Mouse (Mus musculus): ENCODE data around the gene Atp5g1. TPM values are rescaled to one million over a fixed set of nuclear protein-coding genes. Genes with fewer than 3 reads are reported as not detected.
A peak's percentile ranks its signal among the peaks of the same experiment; 100 is the strongest.
"Not testable (repeated sequence)": the region's sequence is repeated elsewhere in the genome, so short reads cannot be mapped to it uniquely, and the experiment has no call there.

Gene Atp5g1
- 610 and 662 TPM in 2 replicates for polyA plus RNA-seq (2015; fragmentation: Nextera tagmentation; extraction: Ambion mirVana)

GRCm38 (mm10) chr11:96075509-96076220 is at the start of gene Atp5g1:
TSS of gene Atp5g1 (minus strand) at chr11:96075670.
- DNase-seq (ENCODE audit: low spot score) = peak; percentile 99

DNA sequence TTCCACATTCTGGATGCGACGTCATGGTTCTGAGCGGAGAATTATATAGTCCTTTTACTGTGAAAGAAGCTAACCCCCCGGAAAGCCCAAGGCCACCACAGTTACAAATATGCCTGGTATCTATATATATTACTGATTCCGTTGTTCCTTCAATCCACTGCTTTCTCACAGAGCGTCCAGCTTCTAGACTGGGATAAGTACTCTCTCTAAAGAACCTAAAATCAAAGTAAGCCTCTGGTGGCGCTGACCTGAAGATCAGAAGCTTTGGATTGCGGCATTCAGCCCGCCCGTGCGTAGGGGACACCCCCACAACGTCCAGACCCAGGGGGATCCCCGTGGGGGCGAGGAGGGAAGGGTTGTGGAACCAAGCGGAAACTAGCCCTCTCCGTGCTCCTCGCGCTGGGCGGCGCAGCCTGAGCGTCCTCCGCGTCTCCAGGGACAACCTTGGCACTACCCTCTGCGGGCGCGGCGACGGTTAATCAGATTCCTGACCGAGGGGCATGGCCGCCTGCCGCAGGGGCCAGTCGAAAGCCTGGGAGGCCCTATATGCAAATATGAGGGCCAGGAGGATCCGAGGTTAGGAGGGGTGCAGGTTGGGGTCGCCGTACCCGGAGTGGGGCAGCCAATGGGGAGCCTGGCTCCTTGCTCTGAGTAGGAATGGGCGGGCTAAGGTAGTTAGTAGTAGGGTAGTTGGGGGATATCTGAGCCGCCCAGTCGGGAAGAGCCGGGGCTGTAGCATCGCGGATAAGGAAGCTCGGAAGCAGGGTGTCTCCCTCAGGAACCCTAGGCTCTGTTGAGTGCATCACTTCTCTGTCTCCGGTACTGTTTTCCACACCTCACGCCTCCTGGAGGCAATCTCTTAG is 48.8 kb upstream of the Atp5g1 start:
- DNase-seq (ENCODE audit: low spot score) = no peak

DNA sequence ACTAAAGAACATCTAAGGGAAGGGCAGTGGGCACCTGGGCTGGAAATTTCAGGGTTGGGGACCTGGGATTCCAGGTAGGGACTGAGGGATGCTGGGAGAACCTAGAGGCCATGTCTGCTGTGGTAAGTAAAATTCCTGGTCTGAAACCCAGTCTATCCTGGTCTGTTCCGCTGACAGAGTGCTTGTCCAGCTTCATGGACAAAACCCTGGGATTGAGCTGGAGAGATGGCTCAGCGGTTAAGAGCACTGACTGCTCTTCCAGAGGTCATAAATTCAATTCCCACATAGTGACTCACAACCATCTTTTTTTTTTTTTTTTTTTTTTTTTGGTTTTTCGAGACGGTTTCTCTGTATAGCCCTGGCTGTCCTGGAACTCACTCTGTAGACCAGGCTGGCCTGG is 47.3 kb upstream of the Atp5g1 start:
- DNase-seq (ENCODE audit: low spot score) = not testable (repeated sequence)

- DNase-seq (ENCODE audit: low spot score) = no peak
Measured at GRCm38 (mm10) chr11:96119401-96119800, 43.9 kb upstream of the Atp5g1 start.

DNA sequence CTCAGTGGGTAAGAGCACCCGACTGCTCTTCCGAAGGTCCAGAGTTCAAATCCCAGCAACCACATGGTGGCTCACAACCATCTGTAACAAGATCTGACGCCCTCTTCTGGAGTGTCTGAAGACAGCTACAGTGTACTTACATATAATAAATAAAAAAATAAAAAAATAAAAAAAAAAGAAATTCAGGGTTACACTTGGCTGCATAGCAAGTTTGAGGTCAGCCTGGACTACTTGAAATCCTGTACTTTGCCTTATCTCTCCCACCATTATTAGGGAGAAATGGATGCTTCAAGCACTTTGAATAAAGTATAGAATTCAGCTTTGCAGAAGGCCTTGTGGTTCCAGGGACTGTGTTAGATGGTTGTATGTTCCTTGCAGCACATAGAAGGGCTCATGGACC is 41.5 kb upstream of the Atp5g1 start:
- DNase-seq (ENCODE audit: low spot score) = not testable (repeated sequence)

- no peak for DNase-seq (ENCODE audit: low spot score)
Measured at GRCm38 (mm10) chr11:96116116-96116515, 40.6 kb upstream of the Atp5g1 start.

DNA sequence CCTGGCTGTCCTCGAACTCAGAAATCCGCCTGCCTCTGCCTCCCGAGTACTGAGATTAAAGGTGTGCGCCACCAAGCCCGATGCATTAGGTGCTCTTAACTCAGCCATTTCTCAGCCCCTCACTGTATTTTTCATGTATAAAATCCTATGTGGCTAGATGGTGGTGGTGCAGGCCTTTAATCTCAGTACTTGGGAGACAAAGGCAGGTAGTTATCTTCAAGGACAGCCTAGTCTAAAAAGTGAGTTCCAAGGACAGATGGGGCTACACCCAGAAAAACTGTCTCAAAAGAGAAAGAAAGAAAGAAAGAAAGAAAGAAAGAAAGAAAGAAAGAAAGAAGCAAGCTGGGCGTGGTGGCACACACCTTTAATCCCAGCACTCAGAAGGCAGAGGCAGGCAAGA is 39.9 kb upstream of the Atp5g1 start:
- no peak for DNase-seq (ENCODE audit: low spot score)

GRCm38 (mm10) chr11:96114077-96114476 is 38.6 kb upstream of the Atp5g1 start:
- no peak for DNase-seq (ENCODE audit: low spot score)

- DNase-seq (ENCODE audit: low spot score) = no peak
Measured at GRCm38 (mm10) chr11:96111751-96112150, 36.3 kb upstream of the Atp5g1 start, which contains the start of gene Calcoco2. TSS of gene Calcoco2 (minus strand) at chr11:96111964.

GRCm38 (mm10) chr11:96110950-96111349 is 35.5 kb upstream of the Atp5g1 start:
- DNase-seq (ENCODE audit: low spot score) = not testable (repeated sequence)

DNA sequence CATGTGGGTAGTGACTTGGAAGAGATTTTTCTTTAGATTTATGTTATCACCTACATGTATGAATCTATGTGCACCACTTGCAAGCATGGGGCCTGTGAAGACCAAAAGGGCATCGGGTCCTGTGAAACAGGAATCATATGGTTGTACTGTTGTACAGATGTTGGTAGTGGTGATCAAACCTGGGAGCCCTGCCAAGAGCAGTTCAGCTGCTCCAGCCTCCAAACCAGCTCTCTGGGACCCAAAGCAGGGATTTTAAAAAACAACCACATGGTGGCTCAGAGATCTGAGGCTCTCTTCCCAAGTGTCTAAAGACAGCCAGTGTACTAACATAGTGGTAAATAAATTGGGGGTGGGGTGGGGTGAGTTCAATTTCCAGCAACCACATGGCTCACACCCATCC is 32.9 kb upstream of the Atp5g1 start:
- no peak for DNase-seq (ENCODE audit: low spot score)

- peak; percentile 33 for DNase-seq (ENCODE audit: low spot score)
Measured at GRCm38 (mm10) chr11:96093361-96093760, 17.9 kb upstream of the Atp5g1 start.

DNA sequence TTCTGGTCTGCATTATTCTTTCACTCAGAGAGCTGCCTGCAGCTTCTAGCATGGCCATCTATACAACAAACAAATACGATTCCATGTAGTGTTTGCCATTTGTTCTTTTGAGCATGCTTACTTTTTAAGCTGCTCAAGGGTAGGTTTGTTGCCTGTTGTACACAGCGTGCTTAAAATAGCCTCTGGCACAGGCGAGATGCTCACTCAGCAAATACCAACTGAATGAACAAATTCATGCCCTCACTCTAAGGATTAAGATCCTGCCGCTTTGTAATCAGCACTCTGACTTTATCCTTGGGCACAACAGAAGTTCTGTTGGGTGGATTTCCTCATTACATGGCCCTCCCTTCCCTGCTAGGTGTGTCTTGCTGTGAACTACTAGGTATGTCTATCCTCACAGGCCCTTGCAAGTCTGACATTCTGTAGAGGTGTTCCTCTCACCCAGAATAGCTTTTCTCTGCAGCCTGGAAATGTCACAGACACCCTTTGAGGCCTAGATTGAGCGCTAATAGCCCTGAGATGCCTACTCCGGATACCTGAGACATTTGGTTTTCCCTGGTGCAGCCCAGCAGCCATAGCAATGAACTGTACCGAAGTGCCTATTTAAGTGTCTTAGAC is 17.3 kb upstream of the Atp5g1 start:
- DNase-seq (ENCODE audit: low spot score) = no peak

- peak; percentile 28 for DNase-seq (ENCODE audit: low spot score)
Measured at GRCm38 (mm10) chr11:96091073-96091472, 15.6 kb upstream of the Atp5g1 start.

- DNase-seq (ENCODE audit: low spot score) = no peak
Measured at GRCm38 (mm10) chr11:96087981-96088380, 12.5 kb upstream of the Atp5g1 start.

DNA sequence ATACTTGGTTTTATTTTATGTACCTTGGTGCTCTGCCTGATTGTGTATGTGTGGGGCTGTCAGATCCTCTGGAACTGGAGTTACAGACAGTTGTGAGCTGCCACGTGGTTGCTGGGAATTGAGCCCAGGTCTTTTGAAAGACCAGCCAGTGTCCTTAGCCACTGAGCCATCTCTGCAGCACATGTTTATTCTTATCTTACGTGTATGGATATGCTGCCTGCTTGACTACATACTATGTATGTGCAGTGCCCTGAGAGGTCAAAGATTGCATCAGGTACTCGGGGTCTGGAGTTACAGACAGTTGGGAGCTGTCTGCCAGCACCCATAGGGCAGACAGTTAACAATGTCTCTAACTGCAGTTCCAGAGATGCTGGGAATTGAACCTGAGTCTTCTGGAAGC is 7.2 kb upstream of the Atp5g1 start:
- no peak for DNase-seq (ENCODE audit: low spot score)

DNA sequence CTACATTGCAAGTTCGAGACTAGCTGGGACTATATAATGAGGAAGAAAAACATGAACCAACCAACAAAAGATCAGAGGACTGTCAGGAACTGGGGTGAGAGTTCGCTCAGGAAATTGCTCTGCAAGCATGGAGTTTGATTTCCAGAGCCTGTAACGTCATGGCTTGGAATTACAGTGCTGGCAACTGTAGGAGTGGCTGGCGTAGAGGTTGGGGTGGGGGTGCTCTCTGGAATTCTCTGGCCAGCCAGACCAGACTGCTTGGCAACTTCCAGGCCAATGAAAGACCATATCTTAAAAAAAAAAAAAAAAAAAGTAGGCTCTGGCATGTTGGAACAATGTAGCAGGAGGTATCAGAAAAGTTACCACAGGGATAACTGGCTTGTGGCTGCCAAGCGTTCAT is 5.3 kb upstream of the Atp5g1 start:
- no peak for DNase-seq (ENCODE audit: low spot score)

DNA sequence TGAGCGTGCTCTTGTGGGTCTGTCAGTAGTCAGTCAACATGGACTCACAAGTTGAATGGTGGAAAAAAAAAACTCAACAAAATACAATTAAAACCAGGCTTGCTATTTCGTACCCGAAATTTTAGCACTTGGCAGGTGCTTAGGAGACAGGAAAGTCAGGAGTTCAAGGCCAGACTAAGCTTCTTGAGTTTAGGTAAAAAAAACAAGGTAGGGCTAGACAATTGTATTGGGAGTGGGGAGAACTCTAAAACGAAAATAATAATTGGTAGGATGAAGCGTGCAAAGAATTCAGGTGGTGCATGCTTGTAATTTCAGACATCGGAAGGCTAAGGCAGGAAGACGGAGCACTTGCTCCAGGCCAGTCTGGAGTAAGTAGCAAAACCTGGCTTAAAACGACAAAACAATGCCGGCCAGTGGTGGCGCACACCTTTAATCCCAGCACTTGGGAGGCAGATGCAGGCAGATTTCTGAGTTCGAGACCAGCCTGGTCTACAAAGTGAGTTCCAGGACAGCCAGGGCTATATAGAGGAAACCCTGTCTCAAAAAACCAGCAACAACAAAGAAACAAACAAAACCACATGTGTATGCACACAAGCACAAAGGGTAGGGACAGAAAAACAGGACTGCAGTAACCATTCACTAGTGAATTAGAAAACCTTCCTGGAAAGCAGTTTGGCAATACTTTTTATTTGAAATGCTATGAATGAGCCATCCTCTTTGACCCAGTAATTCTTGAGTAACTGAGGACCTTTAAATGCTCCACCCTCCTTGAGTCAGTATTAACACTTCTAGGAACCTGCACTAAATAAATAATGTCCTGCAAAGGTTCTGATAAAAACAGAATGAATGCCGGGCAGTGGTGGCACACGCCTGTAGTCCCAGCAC is 993 bp upstream of the Atp5g1 start:
- no peak for DNase-seq (ENCODE audit: low spot score)

- peak; percentile 9 for DNase-seq (ENCODE audit: low spot score)
Measured at GRCm38 (mm10) chr11:96075177-96075508, 327 bp downstream of the Atp5g1 start.

DNA sequence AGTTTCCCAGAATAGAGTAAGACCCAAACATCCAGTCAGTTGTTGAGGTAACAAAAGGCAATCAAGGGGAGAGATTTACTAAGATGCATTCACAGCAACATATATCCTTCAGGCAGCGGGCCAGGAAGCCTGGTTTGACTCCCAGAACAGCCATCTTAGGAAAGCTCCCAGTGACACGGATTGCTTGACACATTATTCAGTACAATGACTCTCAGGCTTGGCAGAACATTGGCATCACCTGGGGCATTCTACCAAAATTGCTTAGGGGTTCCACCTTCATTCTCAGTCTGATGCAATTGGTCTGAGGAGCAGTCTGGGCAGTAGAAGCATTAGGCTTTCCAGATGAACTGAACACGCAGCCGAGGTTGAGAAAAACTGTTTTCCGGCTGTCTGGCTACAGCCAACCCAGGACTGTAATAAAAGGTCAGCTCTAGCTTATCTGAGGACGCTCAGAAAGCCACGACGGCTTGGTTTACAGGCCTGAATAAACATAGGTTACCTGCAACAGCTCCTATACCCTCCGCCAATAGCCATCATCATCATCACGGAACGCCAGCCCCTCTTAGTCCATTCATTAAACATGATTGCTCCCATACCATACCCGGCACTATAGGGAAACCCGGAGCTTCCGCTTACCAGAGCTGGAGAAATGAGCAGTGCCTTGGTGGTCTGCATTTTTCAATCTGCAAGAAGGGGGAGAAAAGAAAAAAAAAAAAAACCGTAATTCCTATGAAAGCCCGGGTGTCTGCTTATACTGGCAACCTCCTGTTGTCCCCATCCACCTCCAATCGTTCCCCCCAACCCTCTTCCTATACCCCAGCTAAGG is 906 bp downstream of the Atp5g1 start:
- DNase-seq (ENCODE audit: low spot score) = no peak
